In the genomic region with DNA sequence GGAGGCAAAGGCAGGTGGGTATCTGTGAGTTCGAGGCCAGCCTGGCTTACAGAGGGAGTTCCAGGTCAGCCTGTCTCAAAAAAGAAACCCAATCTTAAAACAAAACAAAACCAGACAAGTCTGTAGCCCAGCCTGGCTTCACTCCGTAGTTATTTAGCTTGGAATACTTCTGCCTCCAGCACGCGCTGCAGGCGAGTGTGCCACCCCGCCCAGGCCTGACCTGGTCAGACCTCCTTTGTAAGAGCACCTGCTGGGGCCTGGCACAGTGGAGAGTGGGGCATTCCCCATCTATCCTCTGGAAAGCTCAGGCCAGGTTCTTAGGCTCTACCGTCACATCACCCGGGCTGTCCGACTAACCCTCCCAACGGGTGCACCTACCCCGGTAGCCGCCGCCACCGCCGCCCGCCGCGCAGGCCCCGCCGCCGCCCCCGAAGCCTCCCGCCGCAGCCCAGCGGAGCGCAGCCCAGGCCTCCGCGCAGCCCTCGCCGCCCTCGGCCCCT, we compare ENCODE assay signal across 7 mouse cellular contexts. TPM values are rescaled to one million over a fixed set of nuclear protein-coding genes. Genes with fewer than 3 reads are reported as not detected.
DNase-seq lines count a peak whose midpoint lies in the region; ATAC-seq and TF ChIP-seq lines count a peak whose summit lies in the region.

No protein-coding gene starts in this region.

- H3K4me2 ChIP-seq in hindbrain, embryonic 14.5 days (replicated peaks): peak overlapping the region; percentile 97
- H3K4me2 ChIP-seq in midbrain, embryonic 11.5 days: peak overlapping the region; percentile 99

- H3K36me3 ChIP-seq in thymus, adult 2 months (ENCODE audit: control insufficient read depth, insufficient read depth, low read length): no peaks in the 10 kb centered on the region
- H3K36me3 ChIP-seq in hindbrain, embryonic 14.5 days (replicated peaks; ENCODE audit: control insufficient read depth, insufficient read depth): no peaks in the 10 kb centered on the region
- H3K36me3 ChIP-seq in midbrain, embryonic 11.5 days (ENCODE audit: control insufficient read depth, insufficient read depth, low read length): no peaks in the 10 kb centered on the region

- H3K4me1 ChIP-seq in thymus, adult 2 months (replicated peaks; ENCODE audit: control insufficient read depth, insufficient read depth, low read length): peaks cover 16% of the 10 kb centered on the region
- H3K4me1 ChIP-seq in hindbrain, embryonic 14.5 days (replicated peaks; ENCODE audit: control insufficient read depth, insufficient read depth, low read length): 0 out of 2 replicates have a peak, but pooled peaks cover 10% of the 10 kb centered on the region
- H3K4me1 ChIP-seq in midbrain, embryonic 11.5 days (ENCODE audit: control insufficient read depth, insufficient read depth, low read length): peaks cover 11% of the 10 kb centered on the region

- DNase-seq in thymus, adult 2 months: no peak
- no peak for DNase-seq in thymus, postnatal 10 days (ENCODE audit: low spot score in 2 of 2)
- peak; percentile 18 for DNase-seq in embryo, embryonic 10 days (ENCODE audit: low spot score)
- DNase-seq in hindbrain, embryonic 14.5 days (ENCODE audit: low spot score): no peak
- peak; percentile 91 for DNase-seq in midbrain, embryonic 11.5 days (ENCODE audit: low spot score, missing footprints)
- DNase-seq in left cerebral cortex, postnatal 25 days (ENCODE audit: low spot score in 2 of 2): no peak
- DNase-seq in frontal cortex, adult 2 months (ENCODE audit: extremely low spot score in 1 of 2, low spot score in 1 of 2): no peak

- no peaks in the 10 kb centered on the region for H3K9me3 ChIP-seq in hindbrain, embryonic 14.5 days (ENCODE audit: control insufficient read depth, low read length)
- no peaks in the 10 kb centered on the region for H3K9me3 ChIP-seq in midbrain, embryonic 11.5 days (ENCODE audit: control insufficient read depth, low read length)

- no peak; the same call in none of the 2 replicates for ATAC-seq in hindbrain, embryonic 14.5 days (ENCODE audit: low FRiP score)
- ATAC-seq in midbrain, embryonic 11.5 days (ENCODE audit: low FRiP score): peak; percentile 53

- no peak for TF ChIP-seq CTCF in thymus, adult 2 months (IDR thresholded peaks at IDR 0.05; ENCODE audit: borderline replicate concordance, control insufficient read depth, extremely low read depth, insufficient read depth, low read length, poor library complexity)

- intact Hi-C loops in left cerebral cortex, postnatal 25 days (cut with DNase I): no loop called here

- H3K27me3 ChIP-seq in thymus, adult 2 months (ENCODE audit: control insufficient read depth, insufficient read depth, low read length): peaks cover 20% of the 10 kb centered on the region
- peaks cover 61% of the 10 kb centered on the region for H3K27me3 ChIP-seq in hindbrain, embryonic 14.5 days (ENCODE audit: control insufficient read depth, insufficient read depth, low read length)
- H3K27me3 ChIP-seq in midbrain, embryonic 11.5 days (ENCODE audit: control insufficient read depth, insufficient read depth, low read length): peaks cover 36% of the 10 kb centered on the region

- TF ChIP-seq POLR2A in thymus, adult 2 months (IDR thresholded peaks at IDR 0.05; ENCODE audit: control insufficient read depth, extremely low read depth, insufficient read depth, low read length, poor library complexity): no peak

- H3K9ac ChIP-seq in hindbrain, embryonic 14.5 days: peak overlapping the region; percentile 51
- peak overlapping the region; percentile 61 for H3K9ac ChIP-seq in midbrain, embryonic 11.5 days (ENCODE audit: low read length)

- 11% methylated on average over 23 of the region's 31 CpGs for WGBS in thymus, adult 2 months
- WGBS in hindbrain, embryonic 14.5 days: 2% methylated on average over 29 of the region's 31 CpGs
- 2% methylated on average over 31 of the region's 31 CpGs for WGBS in midbrain, embryonic 11.5 days

- H3K4me3 ChIP-seq in thymus, adult 2 months (ENCODE audit: control insufficient read depth, insufficient read depth, low read length): peak overlapping the region; percentile 48
- H3K4me3 ChIP-seq in hindbrain, embryonic 14.5 days (replicated peaks; ENCODE audit: low read length): peak overlapping the region; percentile 58
- peak overlapping the region; percentile 46 for H3K4me3 ChIP-seq in midbrain, embryonic 11.5 days (ENCODE audit: low read depth, low read length)

- H3K27ac ChIP-seq in thymus, adult 2 months (ENCODE audit: control insufficient read depth, insufficient read depth, low read length): no peak overlapping the region
- H3K27ac ChIP-seq in hindbrain, embryonic 14.5 days: no peak overlapping the region
- no peak overlapping the region for H3K27ac ChIP-seq in midbrain, embryonic 11.5 days (ENCODE audit: low read depth, low read length)

RNA-seq across cellular contexts. Expression of gene Ltk, which starts 2.6 kb away (rescaled TPM):
- 11.5 and 13.0 TPM in 2 replicates for polyA plus RNA-seq in thymus, adult 2 months (2012; rRNA removed)
- 1.6 and 2.7 TPM in 2 replicates for polyA plus RNA-seq in hindbrain, embryonic 14.5 days (2014; fragmentation: Nextera tagmentation; extraction: Ambion mirVana)
- polyA plus RNA-seq in midbrain, embryonic 11.5 days (2014; fragmentation: Nextera tagmentation; extraction: Ambion mirVana): 0.05 TPM in 1 of 2 replicates, not detected in the other
- 10 to 100 TPM; 18.9 to 20.6 TPM for total RNA-seq in left cerebral cortex, postnatal 25 days (2021)
- polyA plus RNA-seq in frontal cortex, adult 2 months (2012; rRNA removed): 43.3 and 46.4 TPM in 2 replicates

RNA-seq across cellular contexts. Expression of gene Itpka, which starts 15.5 kb away (rescaled TPM):
- 4.8 and 4.9 TPM in 2 replicates for polyA plus RNA-seq in thymus, adult 2 months (2012; rRNA removed)
- 0.31 and 0.33 TPM in 2 replicates for polyA plus RNA-seq in hindbrain, embryonic 14.5 days (2014; fragmentation: Nextera tagmentation; extraction: Ambion mirVana)
- polyA plus RNA-seq in midbrain, embryonic 11.5 days (2014; fragmentation: Nextera tagmentation; extraction: Ambion mirVana): 1.2 and 1.4 TPM in 2 replicates
- 100 to 1,000 TPM; 188 to 208 TPM for total RNA-seq in left cerebral cortex, postnatal 25 days (2021)
- polyA plus RNA-seq in frontal cortex, adult 2 months (2012; rRNA removed): 158 and 164 TPM in 2 replicates

RNA-seq across cellular contexts. Expression of gene Rpap1, which starts 29.7 kb away (rescaled TPM):
- 54.6 and 64.4 TPM in 2 replicates for polyA plus RNA-seq in thymus, adult 2 months (2012; rRNA removed)
- polyA plus RNA-seq in hindbrain, embryonic 14.5 days (2014; fragmentation: Nextera tagmentation; extraction: Ambion mirVana): 15.8 and 18.1 TPM in 2 replicates
- polyA plus RNA-seq in midbrain, embryonic 11.5 days (2014; fragmentation: Nextera tagmentation; extraction: Ambion mirVana): 18.2 and 22.8 TPM in 2 replicates
- total RNA-seq in left cerebral cortex, postnatal 25 days (2021): 10 to 100 TPM; 17.7 to 20.2 TPM
- polyA plus RNA-seq in frontal cortex, adult 2 months (2012; rRNA removed): 13.7 and 14.6 TPM in 2 replicates

RNA-seq across cellular contexts. Expression of gene Tyro3, which starts 39.9 kb away (rescaled TPM):
- 6.5 and 7.1 TPM in 2 replicates for polyA plus RNA-seq in thymus, adult 2 months (2012; rRNA removed)
- polyA plus RNA-seq in hindbrain, embryonic 14.5 days (2014; fragmentation: Nextera tagmentation; extraction: Ambion mirVana): 26.4 and 26.7 TPM in 2 replicates
- 19.1 and 22.6 TPM in 2 replicates for polyA plus RNA-seq in midbrain, embryonic 11.5 days (2014; fragmentation: Nextera tagmentation; extraction: Ambion mirVana)
- total RNA-seq in left cerebral cortex, postnatal 25 days (2021): 100 to 1,000 TPM; 177 to 182 TPM
- polyA plus RNA-seq in frontal cortex, adult 2 months (2012; rRNA removed): 130 and 145 TPM in 2 replicates

Comparison
In these comparisons a context has a peak if more than half of its experiments do, and no peak if none do; other contexts are left out.
1. DNase-seq: peak in embryo, embryonic 10 days (single experiment) and midbrain, embryonic 11.5 days (single experiment); none in thymus, adult 2 months (single experiment), thymus, postnatal 10 days (0 of 2), hindbrain, embryonic 14.5 days (single experiment), left cerebral cortex, postnatal 25 days (0 of 2) and frontal cortex, adult 2 months (0 of 2).
2. RNA of gene Itpka, which starts 15.5 kb away (polyA plus RNA-seq): 158 to 164 TPM in frontal cortex, adult 2 months; 4.8 to 4.9 TPM in thymus, adult 2 months, 1.2 to 1.4 TPM in midbrain, embryonic 11.5 days and 0.31 to 0.33 TPM in hindbrain, embryonic 14.5 days; every median in the first group is over 10 times any median in the second.
3. Peak in every context shown above with its lines, with median percentiles within 50 percentile points of each other: H3K4me3 ChIP-seq.